Mouse (Mus musculus) B cell, adult 2 months (primary cell): ENCODE data around the gene Rhox2e.
"Not testable (repeated sequence)": the region's sequence is repeated elsewhere in the genome, so short reads cannot be mapped to it uniquely, and the experiment has no call there.

Source experiments
- DNase-seq, 2 experiments: peaks; one replicate each; pipeline ENCODE4 v3.0.0; 2022

Gene Rhox2e

DNA sequence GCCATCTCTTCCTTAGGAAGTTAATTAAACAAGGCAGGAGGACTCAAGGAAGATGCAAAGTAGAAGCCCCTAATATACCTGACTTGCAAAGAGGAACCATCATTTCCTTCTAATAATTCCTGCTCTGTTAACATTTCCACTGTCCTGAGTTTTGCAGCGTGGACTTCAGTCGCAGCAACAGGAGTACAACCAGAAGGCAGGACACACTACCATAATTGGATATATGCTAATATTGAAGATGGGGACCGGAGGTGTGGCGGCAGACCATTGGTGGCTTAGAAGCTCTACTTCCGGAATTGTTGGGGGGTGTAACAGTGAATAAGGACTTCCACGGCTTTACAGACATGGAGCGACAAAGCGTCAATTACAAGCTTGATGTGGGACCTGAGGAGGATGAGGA, at the start of gene Rhox2e:
Gene Rhox2e (plus strand): TSS at position 301 of the 400 bp plus-strand sequence.
- not testable (repeated sequence) for DNase-seq

DNA sequence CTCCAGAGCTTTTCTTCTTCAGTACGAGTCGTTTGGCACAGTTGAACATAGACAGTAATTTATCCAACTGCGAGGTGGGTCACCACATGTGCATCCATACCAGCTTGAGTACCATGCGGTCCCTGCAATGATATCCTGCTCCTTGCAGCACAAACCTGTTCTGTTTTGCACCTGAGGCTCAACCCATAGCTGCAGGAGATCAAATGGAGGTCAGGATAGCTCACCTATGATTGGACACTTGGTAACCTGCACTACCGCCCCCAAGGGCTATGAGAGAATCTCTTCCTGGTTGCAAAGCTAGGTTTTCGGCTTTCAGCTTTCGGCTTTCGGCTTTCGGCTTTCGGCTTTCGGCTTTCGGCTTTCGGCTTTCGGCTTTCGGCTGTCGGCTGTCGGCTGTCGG, 16.2 kb upstream of the Rhox2e start, which contains the start of gene Rhox4d:
Gene Rhox4d (plus strand): TSS at position 301 of the 400 bp plus-strand sequence.
- not testable (repeated sequence) for DNase-seq

DNA sequence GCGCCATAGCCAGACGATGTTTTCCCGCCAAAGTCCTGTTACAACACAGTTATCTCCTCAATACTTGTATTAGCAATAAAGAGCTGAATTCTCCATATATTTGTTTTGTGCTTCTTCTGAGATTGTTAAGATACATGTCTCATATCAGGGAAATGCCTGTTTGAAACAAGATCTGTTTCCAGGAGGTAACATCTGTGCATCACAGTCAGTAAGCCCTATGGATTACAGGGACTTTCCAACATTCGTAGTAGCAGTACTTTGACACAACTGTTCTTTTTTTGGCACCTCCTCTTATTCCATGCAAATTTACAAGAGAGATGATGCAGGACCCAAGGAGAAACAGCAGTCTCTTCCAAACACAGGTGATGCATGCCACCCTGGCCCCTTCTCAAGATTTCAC, 11.5 kb downstream of the Rhox2e start, which contains the start of gene Rhox3e:
Gene Rhox3e (plus strand): TSS at position 301 of the 400 bp plus-strand sequence.
- DNase-seq: not testable (repeated sequence)

DNA sequence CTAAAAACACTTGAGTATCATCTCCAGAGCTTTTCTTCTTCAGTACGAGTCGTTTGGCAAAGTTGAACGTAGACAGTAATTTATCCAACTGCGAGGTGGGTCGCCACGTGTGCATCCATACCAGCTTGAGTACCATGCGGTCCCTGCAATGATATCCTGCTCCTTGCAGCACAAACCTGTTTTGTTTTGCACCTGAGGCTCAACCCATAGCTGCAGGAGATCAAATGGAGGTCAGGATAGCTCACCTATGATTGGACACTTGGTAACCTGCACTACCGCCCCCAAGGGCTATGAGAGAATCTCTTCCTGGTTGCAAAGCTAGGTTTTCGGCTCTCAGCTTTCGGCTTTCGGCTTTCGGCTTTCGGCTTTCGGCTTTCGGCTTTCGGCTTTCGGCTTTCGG, 26.9 kb downstream of the Rhox2e start, which contains the start of gene Rhox4e:
Gene Rhox4e (plus strand): TSS at position 301 of the 400 bp plus-strand sequence.
- not testable (repeated sequence) for DNase-seq

DNA sequence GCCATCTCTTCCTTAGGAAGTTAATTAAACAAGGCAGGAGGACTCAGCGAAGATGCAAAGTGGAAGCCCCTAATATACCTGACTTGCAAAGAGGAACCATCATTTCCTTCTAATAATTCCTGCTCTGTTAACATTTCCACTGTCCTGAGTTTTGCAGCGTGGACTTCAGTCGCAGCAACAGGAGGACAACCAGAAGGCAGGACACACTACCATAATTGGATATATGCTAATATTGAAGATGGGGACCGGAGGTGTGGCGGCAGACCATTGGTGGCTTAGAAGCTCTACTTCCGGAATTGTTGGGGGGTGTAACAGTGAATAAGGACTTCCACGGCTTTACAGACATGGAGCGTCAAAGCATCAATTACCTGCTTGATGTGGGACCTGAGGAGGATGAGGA, 40.9 kb downstream of the Rhox2e start, which contains the start of gene Rhox2f:
Gene Rhox2f (plus strand): TSS at position 301 of the 400 bp plus-strand sequence.
- not testable (repeated sequence) for DNase-seq

DNA sequence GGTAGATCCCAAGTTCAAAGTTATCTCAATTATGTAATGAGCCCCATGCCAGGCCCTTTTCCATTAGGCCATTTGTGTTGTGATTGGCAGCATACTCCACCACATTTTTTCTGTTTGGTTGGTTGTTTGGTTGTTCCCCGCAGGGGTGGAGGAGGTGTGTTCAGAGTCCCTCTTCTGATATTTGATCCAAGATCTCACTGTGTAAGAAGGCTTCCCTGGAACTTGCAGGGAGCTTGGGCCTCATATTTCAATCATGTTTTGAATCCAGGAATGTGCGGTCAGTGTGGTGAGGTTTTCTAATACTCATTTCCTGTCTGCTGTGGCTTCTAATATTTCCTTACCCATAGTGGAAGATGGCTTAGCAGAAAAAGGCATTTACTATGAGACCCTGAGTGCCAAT, 42.4 kb downstream of the Rhox2e start:
- not testable (repeated sequence) for DNase-seq

DNA sequence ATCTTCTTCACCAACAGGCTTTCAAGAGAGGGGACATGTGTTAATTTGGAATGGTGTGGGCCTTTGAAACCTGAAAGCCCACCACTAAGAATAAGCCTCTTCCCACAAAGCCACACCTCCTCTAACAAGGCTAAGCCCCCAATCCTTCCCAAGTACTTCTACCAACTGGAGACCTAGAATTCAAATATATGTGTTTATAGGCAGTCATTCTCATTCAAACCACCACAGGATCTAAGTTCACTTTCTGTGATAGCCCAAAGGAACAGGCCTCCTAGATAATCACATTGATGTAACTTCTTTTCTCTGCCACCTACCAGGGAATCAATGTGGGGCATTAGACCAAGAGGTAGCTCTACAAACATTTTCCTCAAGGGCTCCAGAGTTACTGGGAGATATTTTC, 50.4 kb downstream of the Rhox2e start, which contains the start of gene Rhox3f:
Gene Rhox3f (plus strand): TSS at position 301 of the 400 bp plus-strand sequence.
- DNase-seq: not testable (repeated sequence)
